Mouse (Mus musculus) limb, embryonic 11.5 days (tissue): ENCODE data around the gene Triap1. TPM values are rescaled to one million over a fixed set of nuclear protein-coding genes. Genes with fewer than 3 reads are reported as not detected.

ENCODE experiments used
- ATAC-seq: fragments of 200-750 bp; cut with Nextera tagmentation; 2 replicates; pipeline ENCODE4 v1.8.0; 2017; ENCODE audit warnings: low read depth; ENCODE audit not compliant: insufficient number of reproducible peaks, low FRiP score, low TSS enrichment
- DNase-seq: peaks from one replicate; pipeline ENCODE4 v3.0.0-alpha.2; 2015; ENCODE audit warnings: low spot score
- H3K27ac ChIP-seq: fragments of 300-500 bp; sonication (generic); replicated peaks from 2 replicates; pipeline ENCODE4 v1.5.1; 2014; ENCODE audit warnings: low read depth, mild to moderate bottlenecking, low read length
- H3K27me3 ChIP-seq: fragments of 300-500 bp; sonication (generic); 2 replicates; pipeline ENCODE4 v1.6.1; 2014; ENCODE audit warnings: mild to moderate bottlenecking, low read length, mixed read lengths; ENCODE audit not compliant: control insufficient read depth, insufficient read depth
- H3K36me3 ChIP-seq: fragments of 300-500 bp; sonication (generic); 2 replicates; pipeline ENCODE4 v1.6.1; 2014; ENCODE audit warnings: mild to moderate bottlenecking, low read length, moderate library complexity, mixed read lengths; ENCODE audit not compliant: control insufficient read depth, insufficient read depth
- H3K4me1 ChIP-seq: fragments of 300-500 bp; sonication (generic); 2 replicates; pipeline ENCODE4 v1.6.1; 2014; ENCODE audit warnings: low read length, mixed read lengths; ENCODE audit not compliant: control insufficient read depth, insufficient read depth
- H3K4me2 ChIP-seq: fragments of 300-500 bp; sonication (generic); 2 replicates; pipeline ENCODE4 v1.6.1; 2014; ENCODE audit warnings: low read depth, mild to moderate bottlenecking, moderate library complexity; ENCODE audit not compliant: severe bottlenecking
- H3K4me3 ChIP-seq: fragments of 300-500 bp; sonication (generic); 2 replicates; pipeline ENCODE4 v1.5.1; 2014; ENCODE audit warnings: low read depth, low read length
- H3K9ac ChIP-seq: fragments of 300-500 bp; sonication (generic); 2 replicates; pipeline ENCODE4 v1.6.1; 2014; ENCODE audit warnings: mild to moderate bottlenecking, low read length
- H3K9me3 ChIP-seq: fragments of 300-500 bp; sonication (generic); 2 replicates; pipeline ENCODE4 v1.6.1; 2016; ENCODE audit warnings: low read length; ENCODE audit not compliant: control insufficient read depth
- WGBS: fragments of 180-500 bp; shearing (Covaris S2); extraction: QIAGEN DNeasy Blood & Tissue Kit; methylation state at CpG from one replicate; pipeline ENCODE4 v1.1.7; 2014; 5-methylcytosine and 5-hydroxymethylcytosine counted together
- polyA plus RNA-seq: library from polyadenylated mRNA; unstranded; fragments of >200 nt; fragmentation: Nextera tagmentation; extraction: Ambion mirVana; gene quantifications from 2 replicates; pipeline ENCODE4 v1.2.1, GENCODE M21; 2014

Gene Triap1
- polyA plus RNA-seq, 1 experiment from 2014 or later, result 64.4 TPM

- peak within 1 kb of the TSS; percentile 81 for H3K27ac ChIP-seq
- DNase-seq (peak; percentile 96), ATAC-seq (peak; percentile 85)
- H3K9me3 ChIP-seq, result no peaks in the 10 kb centered on the region
- peak within 1 kb of the TSS; percentile 76 for H3K4me3 ChIP-seq
- H3K36me3 ChIP-seq, result peaks cover 6% of the 10 kb centered on the region; the same call in 1 of the 2 replicates
- WGBS, result under 1% methylated on average over 79 of the region's 97 CpGs
- H3K9ac ChIP-seq, result peak within 1 kb of the TSS; percentile 94
- no peaks in the 10 kb centered on the region for H3K27me3 ChIP-seq
- H3K4me1 ChIP-seq, result peaks cover 10% of the 10 kb centered on the region
- H3K4me2 ChIP-seq, result peak within 1 kb of the TSS; percentile 75
Observed at GRCm38 (mm10) chr5:115326875-115327609, 14.0 kb upstream of the Triap1 start, which contains the start of gene Srsf9. TSS of gene Srsf9 (plus strand) at chr5:115327177.

GRCm38 (mm10) chr5:115327610-115328548 is 13.1 kb upstream of the Triap1 start:
- peak overlapping the region; percentile 76 for H3K4me3 ChIP-seq
- H3K4me2 ChIP-seq, result peak overlapping the region; percentile 75
- ATAC-seq (no peak), DNase-seq (peak; percentile 45)
- peak overlapping the region; percentile 81 for H3K27ac ChIP-seq
- H3K36me3 ChIP-seq, result peaks cover 8% of the 10 kb centered on the region; the same call in 1 of the 2 replicates
- no peaks in the 10 kb centered on the region for H3K9me3 ChIP-seq
- H3K9ac ChIP-seq, result peak overlapping the region; percentile 94
- H3K27me3 ChIP-seq, result no peaks in the 10 kb centered on the region
- H3K4me1 ChIP-seq, result peaks cover 10% of the 10 kb centered on the region
- 1% methylated on average over 52 of the region's 55 CpGs for WGBS

- 94% methylated on average over 9 of the region's 9 CpGs for WGBS
Observed at GRCm38 (mm10) chr5:115330955-115331354, 10.1 kb upstream of the Triap1 start.

GRCm38 (mm10) chr5:115333626-115334025 is 7.4 kb upstream of the Triap1 start:
- DNase-seq, result no peak
- no peak for ATAC-seq
- Histone ChIP-seq H3K9me3 (no peaks in the 10 kb centered on the region), H3K36me3 (peaks cover 24% of the 10 kb centered on the region), H3K4me2 (no peak overlapping the region), H3K27ac (no peak overlapping the region), H3K4me1 (peaks cover 6% of the 10 kb centered on the region), H3K9ac (no peak overlapping the region), H3K4me3 (no peak overlapping the region), H3K27me3 (no peaks in the 10 kb centered on the region)
- 86% methylated on average over 3 of the region's 3 CpGs for WGBS

More at GRCm38 (mm10) chr5:115330955-115331354, 10.1 kb upstream of the Triap1 start:
- peaks cover 24% of the 10 kb centered on the region for H3K36me3 ChIP-seq
- no peak overlapping the region for H3K27ac ChIP-seq
- H3K4me3 ChIP-seq, result no peak overlapping the region
- DNase-seq (no peak), ATAC-seq (no peak)
- H3K4me2 ChIP-seq, result no peak overlapping the region
- H3K4me1 ChIP-seq, result peaks cover 10% of the 10 kb centered on the region
- no peaks in the 10 kb centered on the region for H3K27me3 ChIP-seq
- H3K9me3 ChIP-seq, result no peaks in the 10 kb centered on the region
- H3K9ac ChIP-seq, result no peak overlapping the region

- no peaks in the 10 kb centered on the region for H3K9me3 ChIP-seq
- peaks cover 13% of the 10 kb centered on the region; the same call in 1 of the 2 replicates for H3K36me3 ChIP-seq
- peaks cover 7% of the 10 kb centered on the region; the same call in 1 of the 2 replicates for H3K4me1 ChIP-seq
- peak overlapping the region; percentile 72 for H3K4me2 ChIP-seq
- DNase-seq (no peak), ATAC-seq (no peak)
- no peak overlapping the region for H3K9ac ChIP-seq
- H3K4me3 ChIP-seq, result peak overlapping the region; percentile 83
- 28% methylated on average over 7 of the region's 7 CpGs for WGBS
- H3K27ac ChIP-seq, result no peak overlapping the region
- H3K27me3 ChIP-seq, result no peaks in the 10 kb centered on the region
Observed at GRCm38 (mm10) chr5:115340007-115340406, 1.0 kb upstream of the Triap1 start.

- peaks cover 11% of the 10 kb centered on the region; the same call in 1 of the 2 replicates for H3K36me3 ChIP-seq
- ATAC-seq, result peak; percentile 49; the same call in 1 of the 2 replicates
Observed at GRCm38 (mm10) chr5:115341314-115342165, 515 bp downstream of the Triap1 start.

GRCm38 (mm10) chr5:115347564-115347963 is 6.5 kb downstream of the Triap1 start:
- WGBS, result 2% methylated on average over 5 of the region's 5 CpGs
- H3K4me1 ChIP-seq, result peaks cover 8% of the 10 kb centered on the region
- H3K27me3 ChIP-seq, result no peaks in the 10 kb centered on the region
- peaks cover 11% of the 10 kb centered on the region; the same call in 1 of the 2 replicates for H3K36me3 ChIP-seq
- H3K9ac ChIP-seq, result no peak overlapping the region
- peak overlapping the region; percentile 95 for H3K4me2 ChIP-seq
- DNase-seq (peak; percentile 88), ATAC-seq (no peak)
- H3K9me3 ChIP-seq, result no peaks in the 10 kb centered on the region
- H3K4me3 ChIP-seq, result peak overlapping the region; percentile 93
- H3K27ac ChIP-seq, result no peak overlapping the region

More at GRCm38 (mm10) chr5:115341314-115342165, 515 bp downstream of the Triap1 start:
- Histone ChIP-seq H3K4me2 (peak overlapping the region; percentile 72), H3K4me1 (peaks cover 7% of the 10 kb centered on the region; the same call in 1 of the 2 replicates), H3K9ac (peak overlapping the region; percentile 85), H3K27ac (no peak overlapping the region), H3K4me3 (peak overlapping the region; percentile 83), H3K9me3 (no peaks in the 10 kb centered on the region), H3K27me3 (no peaks in the 10 kb centered on the region)
- WGBS, result 11% methylated on average over 36 of the region's 36 CpGs
- DNase-seq, result no peak
